Mouse (Mus musculus) ES-E14 (cell line): ENCODE results near the gene Gm48552. TPM values are rescaled to one million over a fixed set of nuclear protein-coding genes. Genes with fewer than 3 reads are reported as not detected.

Source experiments
- DNase-seq: peaks from one replicate; pipeline ENCODE4 v3.0.0-alpha.2; 2013; ENCODE audit warnings: low read depth, low spot score
- H3K27ac ChIP-seq: 2 replicates; pipeline ENCODE4 v1.5.1; 2012; ENCODE audit warnings: low read depth, mild to moderate bottlenecking, low read length, moderate library complexity, mixed read lengths; ENCODE audit not compliant: poor library complexity, insufficient read depth, severe bottlenecking
- H3K36me3 ChIP-seq: 2 replicates; pipeline ENCODE4 v1.6.1; 2012; ENCODE audit warnings: mild to moderate bottlenecking, low read length, moderate library complexity, mixed read lengths; ENCODE audit not compliant: control insufficient read depth, poor library complexity, insufficient read depth, severe bottlenecking
- H3K4me1 ChIP-seq, 2 experiments: fragments of 150-350 bp in 1 of 2; sonication (generic) in 1 of 2; 2 replicates each; pipeline ENCODE4 v1.6.1; 2012; ENCODE audit warnings: low read length in 2 of 2, mild to moderate bottlenecking in 1 of 2, mixed read lengths in 1 of 2; ENCODE audit not compliant: control insufficient read depth in 2 of 2, insufficient read depth in 2 of 2, poor library complexity in 1 of 2
- H3K4me3 ChIP-seq, 2 experiments: fragments of 150-350 bp in 1 of 2; sonication (generic) in 1 of 2; 2 replicates each; pipeline ENCODE4 v1.5.1; 2012; ENCODE audit warnings: low read length in 2 of 2, low read depth in 1 of 2, mild to moderate bottlenecking in 1 of 2, mixed read lengths in 1 of 2; ENCODE audit not compliant: insufficient read depth in 1 of 2, poor library complexity in 1 of 2, severe bottlenecking in 1 of 2
- H3K9ac ChIP-seq: 2 replicates; pipeline ENCODE4 v1.6.1; 2012; ENCODE audit warnings: low read depth, mild to moderate bottlenecking, low read length, mixed read lengths; ENCODE audit not compliant: poor library complexity, insufficient read depth, severe bottlenecking
- H3K9me3 ChIP-seq: fragments of 150-350 bp; sonication (generic); 2 replicates; pipeline ENCODE4 v1.6.1; 2012; ENCODE audit warnings: low read depth, mild to moderate bottlenecking, low read length; ENCODE audit not compliant: control insufficient read depth, insufficient read depth
- CHD2 ChIP-seq: IDR thresholded peaks from 2 replicates; pipeline ENCODE4 v1.6.1; 2014; ENCODE audit warnings: mild to moderate bottlenecking, low read depth, low read length, inconsistent platforms
- HCFC1 ChIP-seq: IDR thresholded peaks from 2 replicates; pipeline ENCODE4 v1.6.1; 2012; ENCODE audit warnings: low read length, inconsistent platforms, borderline replicate concordance; ENCODE audit not compliant: insufficient read depth
- MAFK ChIP-seq: IDR thresholded peaks from 2 replicates; pipeline ENCODE4 v1.6.1; 2014; ENCODE audit warnings: mild to moderate bottlenecking, low read depth, low read length, inconsistent platforms; ENCODE audit not compliant: insufficient read depth
- ZC3H11A ChIP-seq: IDR thresholded peaks from 2 replicates; pipeline ENCODE4 v1.6.1; 2012; ENCODE audit warnings: low read depth, mild to moderate bottlenecking, inconsistent platforms, low read length, borderline replicate concordance
- ZNF384 ChIP-seq: IDR thresholded peaks from 2 replicates; pipeline ENCODE4 v1.6.1; 2012; ENCODE audit warnings: low read depth, low read length, inconsistent platforms
- in situ Hi-C, 2 experiments: fragments of 600-800 bp; cut with MboI; formaldehyde crosslinking; loops; one replicate each; pipeline ENCODE4 v1.15.1; 2025; ENCODE audit warnings: low sequenced_read_pairs in 2 of 2, inconsistent platforms in 1 of 2; ENCODE audit not compliant: unreplicated experiment in 2 of 2
- total RNA-seq: library from RNA; depleted of rRNA; stranded (reverse); fragments of 300-350 nt; gene quantifications from 2 replicates; pipeline ENCODE4 v1.2.3, GENCODE M21; 2012

Gene Gm48552
- total RNA-seq, 1 experiment, result 2.5 TPM

DNA sequence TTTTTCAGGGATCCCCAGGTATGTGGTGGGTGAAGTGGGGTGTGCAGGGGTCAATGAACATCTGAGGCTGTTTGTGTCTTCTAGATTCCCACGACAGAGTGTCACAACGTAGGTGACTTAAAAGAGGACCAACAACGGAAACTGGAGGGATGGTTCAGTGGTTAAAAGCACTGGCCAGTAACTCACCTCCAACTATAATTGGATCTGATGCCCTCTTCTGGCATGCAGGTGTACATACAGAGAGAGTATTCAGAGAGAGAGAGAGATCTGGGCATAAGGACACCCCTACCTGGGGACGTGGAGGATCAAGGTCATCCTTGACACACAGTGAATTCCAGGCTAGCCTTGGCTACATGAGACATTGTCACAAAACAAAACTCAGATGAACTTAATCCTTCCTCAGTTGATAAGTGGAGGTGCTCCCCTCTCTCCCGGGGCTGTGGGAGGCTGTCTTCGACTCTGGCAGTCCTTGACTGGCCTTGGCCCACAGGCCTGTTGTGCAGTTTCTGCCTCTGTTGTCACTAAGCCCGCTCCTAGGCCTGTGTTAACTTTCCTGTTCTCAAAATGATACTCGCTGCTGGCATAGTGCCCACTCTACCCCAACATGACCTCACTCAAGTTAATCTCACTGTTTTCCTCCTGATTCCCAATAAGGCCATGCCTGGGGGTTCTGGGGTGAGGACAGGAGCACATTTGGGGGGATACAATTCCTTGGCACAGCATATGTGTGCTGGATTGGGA is 44.2 kb upstream of the Gm48552 start:
- Histone ChIP-seq H3K9ac (no peak overlapping the region), H3K9me3 (no peaks in the 10 kb centered on the region), H3K4me3 (no peak overlapping the region), H3K4me1 (peaks cover 3 to 21% of the 10 kb centered on the region in 2 experiments; a peak in 3 of 4 replicates), H3K36me3 (no peaks in the 10 kb centered on the region), H3K27ac (no peak overlapping the region)
- in situ Hi-C loops, result no loop called here
- no peak for DNase-seq
- TF ChIP-seq HCFC1 (no peak), MAFK (no peak), CHD2 (no peak), ZNF384 (no peak), ZC3H11A (no peak)

DNA sequence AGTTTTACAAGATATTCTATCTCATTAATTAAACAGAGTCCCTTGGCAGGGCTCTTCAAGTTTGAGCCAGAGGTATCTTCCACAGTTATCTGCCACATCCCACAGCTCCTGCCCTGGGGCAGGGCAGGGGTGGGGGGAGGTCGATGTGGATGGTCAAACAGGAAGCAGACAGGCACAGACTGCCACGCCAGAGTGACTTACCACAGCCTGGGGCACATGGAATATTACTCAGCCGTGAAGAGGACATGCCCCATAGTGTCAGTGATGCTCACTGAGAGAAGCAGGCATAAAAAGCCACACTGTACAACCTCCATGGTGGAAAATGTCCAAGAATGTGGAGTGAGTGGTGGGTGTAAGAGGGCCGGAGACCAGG is 43.7 kb upstream of the Gm48552 start:
- Histone ChIP-seq H3K4me3 (no peak overlapping the region), H3K4me1 (peaks cover 4 to 18% of the 10 kb centered on the region in 2 experiments; a peak in 3 of 4 replicates), H3K27ac (no peak overlapping the region), H3K9me3 (no peaks in the 10 kb centered on the region), H3K9ac (no peak overlapping the region), H3K36me3 (no peaks in the 10 kb centered on the region)
- in situ Hi-C loops, result no loop called here
- no peak for DNase-seq
- no peak for TF ChIP-seq CHD2

DNA sequence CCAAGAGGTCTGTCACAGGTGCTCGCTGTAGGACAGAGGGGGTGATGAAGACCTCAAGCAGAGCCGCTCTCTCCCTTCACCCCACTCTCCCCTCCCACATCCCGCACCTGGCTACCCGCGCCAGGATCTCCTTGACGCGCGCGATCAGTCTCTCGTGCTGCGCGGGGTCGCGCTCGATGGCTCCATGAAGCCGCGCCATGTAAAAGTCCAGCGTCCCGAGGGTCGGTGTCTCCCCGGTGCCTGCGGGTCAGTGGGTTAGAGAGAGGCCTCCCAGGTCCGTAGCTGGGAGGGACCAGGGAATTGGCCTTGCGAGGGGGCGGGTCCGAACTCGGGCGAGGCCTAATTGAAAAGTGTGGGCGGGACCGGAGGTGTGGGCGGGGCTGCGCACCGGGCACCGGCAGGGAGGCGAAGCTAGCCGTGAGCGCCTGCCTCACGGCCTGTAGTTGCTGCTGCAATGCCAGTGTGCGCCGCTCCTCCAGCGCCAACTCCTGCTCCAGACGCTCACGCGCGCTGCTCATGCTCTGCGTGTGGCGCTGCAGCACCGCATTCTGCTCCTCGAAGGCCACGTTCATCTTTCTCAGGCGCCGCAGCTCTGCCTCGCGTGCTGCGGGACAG is 42.2 kb upstream of the Gm48552 start:
- in situ Hi-C loops, result no loop called here
- H3K4me3 ChIP-seq, result peak overlapping the region; percentile 31 to 60
- DNase-seq, result no peak
- no peak for TF ChIP-seq ZNF384
- TF ChIP-seq HCFC1, result no peak
- no peak for TF ChIP-seq MAFK
- TF ChIP-seq ZC3H11A, result no peak
- no peak for TF ChIP-seq CHD2
- H3K4me1 ChIP-seq, result peaks cover 4 to 8% of the 10 kb centered on the region in 2 experiments; a peak in 3 of 4 replicates
- H3K9ac ChIP-seq, result peak overlapping the region; percentile 64; the same call in 1 of the 2 replicates
- H3K9me3 ChIP-seq, result no peaks in the 10 kb centered on the region
- no peaks in the 10 kb centered on the region for H3K36me3 ChIP-seq
- H3K27ac ChIP-seq, result no peak overlapping the region

DNA sequence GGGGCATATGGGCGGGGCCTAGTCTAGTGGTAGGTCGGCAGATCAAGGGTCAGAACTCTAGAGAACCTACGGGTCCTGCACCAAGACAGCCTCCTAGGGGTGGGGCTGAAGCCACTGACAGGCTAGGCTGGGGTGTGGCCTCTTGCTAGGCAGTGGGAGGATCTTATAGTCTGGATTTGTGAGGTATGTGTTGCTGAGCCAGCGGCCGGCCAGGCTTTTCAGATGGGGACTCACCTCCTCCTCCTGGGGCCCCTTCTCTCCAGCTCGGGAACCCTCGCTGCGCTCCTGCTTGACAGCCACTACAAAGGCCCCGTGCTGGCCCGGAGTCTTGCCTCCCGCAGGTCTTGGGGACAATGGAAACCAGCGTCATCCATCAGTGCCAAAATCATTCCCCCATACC is 39.7 kb upstream of the Gm48552 start:
- Histone ChIP-seq H3K4me1 (peaks cover 4 to 12% of the 10 kb centered on the region in 2 experiments; a peak in 3 of 4 replicates), H3K9ac (no peak overlapping the region; the same call in 1 of the 2 replicates), H3K4me3 (peak overlapping the region; percentile 69 to 87), H3K9me3 (no peaks in the 10 kb centered on the region), H3K36me3 (no peaks in the 10 kb centered on the region), H3K27ac (no peak overlapping the region; the same call in 1 of the 2 replicates)
- TF ChIP-seq MAFK, result no peak
- in situ Hi-C loops, result no loop called here
- peak; percentile 87 for DNase-seq
